Mouse (Mus musculus) cerebellum, adult 2 months (tissue): ENCODE data around the gene Sptbn1.

ENCODE experiments used
- CTCF ChIP-seq: fragments of 200-500 bp; IDR thresholded peaks from 2 replicates; pipeline ENCODE4 v1.5.1; 2011; ENCODE audit warnings: low read depth, mild to moderate bottlenecking, control low read depth, low read length, moderate library complexity, borderline replicate concordance; ENCODE audit not compliant: insufficient read depth
- POLR2A ChIP-seq: fragments of 200-500 bp; IDR thresholded peaks from 2 replicates; pipeline ENCODE4 v1.6.1; 2011; ENCODE audit warnings: low read length, control low read depth, borderline replicate concordance; ENCODE audit not compliant: insufficient read depth

GRCm38 (mm10) chr11:30268648-30269375 lies 837 bp upstream of the Sptbn1 start:
- TF ChIP-seq CTCF (no peak), POLR2A (no peak)
